Mouse (Mus musculus) MEL (cell line): ENCODE results near the gene Mrpl22. TPM values are rescaled to one million over a fixed set of nuclear protein-coding genes. Genes with fewer than 3 reads are reported as not detected.
"Not testable (repeated sequence)": the region's sequence is repeated elsewhere in the genome, so short reads cannot be mapped to it uniquely, and the experiment has no call there.

ENCODE experiments used
- DNase-seq: peaks from one replicate; pipeline ENCODE4 v3.0.0; 2011; ENCODE audit warnings: low read depth, low spot score
- H3K27ac ChIP-seq: 2 replicates; pipeline ENCODE4 v1.5.1; 2012; ENCODE audit warnings: low read depth, mild to moderate bottlenecking, control low read depth, low read length, moderate library complexity; ENCODE audit not compliant: control insufficient read depth
- H3K27me3 ChIP-seq, 2 experiments: fragments of 150-350 bp in 1 of 2; sonication (generic) in 1 of 2; 2 replicates each; pipeline ENCODE4 v1.6.1; 2012; ENCODE audit warnings: low read length in 2 of 2, mild to moderate bottlenecking in 2 of 2, improper control_type of control experiment in 1 of 2, moderate library complexity in 1 of 2; ENCODE audit not compliant: insufficient read depth in 2 of 2, control insufficient read depth in 1 of 2
- H3K36me3 ChIP-seq, 2 experiments: 2 replicates each; pipeline ENCODE4 v1.6.1; 2012 to 2014; ENCODE audit warnings: low read length in 2 of 2, improper control_type of control experiment in 1 of 2, inconsistent platforms in 1 of 2, mild to moderate bottlenecking in 1 of 2; ENCODE audit not compliant: insufficient read depth in 2 of 2, control insufficient read depth in 1 of 2
- H3K4me1 ChIP-seq, 2 experiments: fragments of 150-350 bp in 1 of 2; sonication (generic) in 1 of 2; 2 replicates each; pipeline ENCODE4 v1.6.1; 2012; ENCODE audit warnings: low read length in 2 of 2, improper control_type of control experiment in 1 of 2, mild to moderate bottlenecking in 1 of 2; ENCODE audit not compliant: insufficient read depth in 2 of 2, control insufficient read depth in 1 of 2
- H3K4me3 ChIP-seq, 2 experiments: fragments of 150-350 bp in 1 of 2; sonication (generic) in 1 of 2; 2 replicates each; pipeline ENCODE4 v1.5.1; 2012; ENCODE audit warnings: low read depth in 2 of 2, low read length in 2 of 2, mild to moderate bottlenecking in 2 of 2, moderate library complexity in 2 of 2, control low read depth in 1 of 2, improper control_type of control experiment in 1 of 2; ENCODE audit not compliant: control insufficient read depth in 1 of 2, insufficient read depth in 1 of 2
- H3K79me2 ChIP-seq: 2 replicates; pipeline ENCODE4 v1.6.1; 2012; ENCODE audit warnings: mild to moderate bottlenecking, low read length, moderate library complexity; ENCODE audit not compliant: control insufficient read depth, poor library complexity, insufficient read depth
- H3K9ac ChIP-seq: 2 replicates; pipeline ENCODE4 v1.6.1; 2012; ENCODE audit warnings: low read depth, mild to moderate bottlenecking, control low read depth, low read length, moderate library complexity; ENCODE audit not compliant: control insufficient read depth, poor library complexity, severe bottlenecking
- H3K9me3 ChIP-seq: fragments of 150-350 bp; sonication (generic); replicated peaks from 2 replicates; pipeline ENCODE4 v1.6.1; 2012; ENCODE audit warnings: mild to moderate bottlenecking, low read length, improper control_type of control experiment, moderate library complexity; ENCODE audit not compliant: insufficient read depth
- ETS1 ChIP-seq: IDR thresholded peaks from 2 replicates; pipeline ENCODE4 v1.6.1; 2012; ENCODE audit warnings: low read depth, mild to moderate bottlenecking, inconsistent platforms, low read length, improper control_type of control experiment, moderate library complexity
- GABPA ChIP-seq: IDR thresholded peaks from 2 replicates; pipeline ENCODE4 v1.6.1; 2012; ENCODE audit warnings: low read depth, mild to moderate bottlenecking, inconsistent platforms, low read length, improper control_type of control experiment, moderate library complexity
- HCFC1 ChIP-seq: IDR thresholded peaks from 2 replicates; pipeline ENCODE4 v1.6.1; 2012; ENCODE audit warnings: low read depth, mild to moderate bottlenecking, inconsistent platforms, low read length, improper control_type of control experiment, moderate library complexity
- KAT2A ChIP-seq: conservative IDR thresholded peaks from 2 replicates; pipeline ENCODE4 v1.6.1; 2012; ENCODE audit warnings: low read depth, low read length, improper control_type of control experiment, inconsistent platforms
- MXI1 ChIP-seq: IDR thresholded peaks from 2 replicates; pipeline ENCODE4 v1.6.1; 2011; ENCODE audit warnings: mild to moderate bottlenecking, low read depth, low read length, improper control_type of control experiment
- MYC ChIP-seq: IDR thresholded peaks from 2 replicates; pipeline ENCODE4 v1.6.1; 2011; ENCODE audit warnings: low read depth, mild to moderate bottlenecking, low read length, improper control_type of control experiment, moderate library complexity
- NELFE ChIP-seq: IDR thresholded peaks from 2 replicates; pipeline ENCODE4 v1.6.1; 2011; ENCODE audit warnings: low read depth, low read length, improper control_type of control experiment
- POLR2A ChIP-seq, 2 experiments: IDR thresholded peaks; 2 replicates each; pipeline ENCODE4 v1.6.1; 2011 to 2012; ENCODE audit warnings: low read length in 2 of 2, mild to moderate bottlenecking in 2 of 2, control low read depth in 1 of 2, improper control_type of control experiment in 1 of 2, low read depth in 1 of 2, moderate library complexity in 1 of 2; ENCODE audit not compliant: control insufficient read depth in 1 of 2, insufficient read depth in 1 of 2, poor library complexity in 1 of 2
- POLR2AphosphoS2 ChIP-seq: IDR thresholded peaks from 2 replicates; pipeline ENCODE4 v1.6.1; 2011; ENCODE audit warnings: low read length, improper control_type of control experiment
- RCOR1 ChIP-seq: IDR thresholded peaks from 2 replicates; pipeline ENCODE4 v1.6.1; 2012; ENCODE audit warnings: low read depth, mild to moderate bottlenecking, inconsistent platforms, low read length, improper control_type of control experiment
- SIN3A ChIP-seq: IDR thresholded peaks from 2 replicates; pipeline ENCODE4 v1.6.1; 2012; ENCODE audit warnings: low read length, improper control_type of control experiment, inconsistent platforms
- TAL1 ChIP-seq: IDR thresholded peaks from 2 replicates; pipeline ENCODE4 v1.6.1; 2012; ENCODE audit warnings: mild to moderate bottlenecking, inconsistent platforms, low read length, moderate library complexity, mixed read lengths
- TBP ChIP-seq: IDR thresholded peaks from 2 replicates; pipeline ENCODE4 v1.8.0; 2011; ENCODE audit warnings: low read depth, low read length, improper control_type of control experiment
- UBTF ChIP-seq: IDR thresholded peaks from 2 replicates; pipeline ENCODE4 v1.6.1; 2012; ENCODE audit warnings: low read depth, mild to moderate bottlenecking, inconsistent platforms, low read length, improper control_type of control experiment, moderate library complexity, borderline replicate concordance; ENCODE audit not compliant: insufficient read depth
- USF2 ChIP-seq, 2 experiments: IDR thresholded peaks; 2 replicates each; pipeline ENCODE4 v1.6.1; 2011 to 2012; ENCODE audit warnings: improper control_type of control experiment in 2 of 2, low read length in 2 of 2, borderline replicate concordance in 1 of 2, inconsistent platforms in 1 of 2, low read depth in 1 of 2, mild to moderate bottlenecking in 1 of 2; ENCODE audit not compliant: insufficient read depth in 1 of 2
- polyA plus RNA-seq, 2 experiments: library from polyadenylated mRNA; stranded (reverse) in 1 of 2; unstranded in 1 of 2; fragments of >175 nt in 1 of 2; fragments of >200 nt in 1 of 2; gene quantifications; 2 replicates each; pipeline versions ENCODE4 v1.2.1 to v1.2.4; 2012; ENCODE audit warnings: low replicate concordance in 2 of 2, low read depth in 1 of 2; ENCODE audit not compliant: insufficient read length in 2 of 2, insufficient read depth in 1 of 2, missing spikeins in 1 of 2
- total RNA-seq: library from RNA; depleted of rRNA; stranded (reverse); fragments of 300-350 nt; gene quantifications from 2 replicates; pipeline ENCODE4 v1.2.3, GENCODE M21; 2012

Mrpl22 gene
- total and polyA plus RNA-seq, 3 experiments: 144 to 187 TPM; not detected in 1

DNA sequence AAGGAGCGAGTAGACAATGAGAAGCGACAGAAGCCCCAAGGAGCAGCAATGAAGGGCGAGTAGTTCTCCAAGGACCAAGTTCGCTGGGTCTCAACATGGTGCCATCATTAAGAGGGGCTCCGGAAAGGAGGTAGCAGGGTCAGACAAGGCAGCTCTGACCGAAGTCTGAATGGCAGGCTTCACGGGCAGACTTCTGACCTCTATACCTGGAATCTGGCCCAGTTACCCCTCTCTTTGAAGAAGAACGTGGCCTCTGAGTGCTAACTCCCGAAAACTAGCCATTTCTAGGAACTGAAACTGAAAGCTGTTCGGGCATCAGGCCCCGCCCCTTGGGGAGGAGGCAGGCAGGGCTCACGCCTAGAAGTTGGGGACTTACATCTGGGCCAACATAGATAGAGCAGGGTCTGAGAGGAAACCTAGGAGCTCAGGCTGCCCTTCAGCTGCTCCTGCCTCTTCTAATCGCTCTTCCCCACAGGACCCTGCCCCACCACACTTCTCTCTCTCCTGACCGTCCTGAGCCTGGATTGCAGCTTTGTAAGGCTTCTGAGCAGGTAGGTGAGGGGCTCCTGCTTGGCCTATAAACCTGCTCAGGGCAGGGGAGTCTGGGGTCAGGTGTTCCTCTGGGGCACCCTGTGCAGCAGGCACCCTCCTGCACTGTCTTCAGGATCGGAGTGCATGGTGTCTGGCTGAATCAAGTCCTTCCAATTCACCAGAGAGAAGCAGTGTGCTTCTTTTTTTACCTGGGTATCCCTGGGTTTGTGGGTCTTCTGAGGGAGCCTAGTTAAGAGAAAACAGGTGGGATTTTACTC, 28.0 kb downstream of the Mrpl22 start, which contains the start of the genes Igtp and Irgm2:
Gene Igtp (plus strand): TSS at position 328 of the 809 bp plus-strand sequence.
Gene Irgm2 (plus strand): TSS at position 390 of the 809 bp plus-strand sequence.
- TF ChIP-seq POLR2A (IDR thresholded peaks at IDR 0.05; ENCODE audit: control insufficient read depth in 1 of 2, insufficient read depth in 1 of 2, low read depth in 1 of 2, low read length in 2 of 2, poor library complexity in 1 of 2) (peak in 1 of 2 experiments; percentile 59; a peak in 2 of 4 replicates), TAL1 (peak; percentile 21; the same call in 1 of the 2 replicates), SIN3A (peak; percentile 78), MXI1 (peak; percentile 79), TBP (0 out of 2 replicates have a peak, but pooled peaks have one; percentile 39), MYC (0 out of 2 replicates have a peak, but pooled peaks have one; percentile 34), HCFC1 (0 out of 2 replicates have a peak, but pooled peaks have one; percentile 11), NELFE (peak; percentile 46), ETS1 (peak; percentile 76)
- H3K36me3 ChIP-seq, H3K27me3 ChIP-seq, H3K9me3 ChIP-seq, H3K79me2 ChIP-seq: not testable (repeated sequence)
- H3K4me1 ChIP-seq: peaks cover 9 to 10% of the 10 kb centered on the region in 2 experiments; a peak in 3 of 4 replicates
- H3K9ac ChIP-seq: peak within 1 kb of the TSS; percentile 87
- H3K27ac ChIP-seq: peak within 1 kb of the TSS; percentile 67
- peak within 1 kb of the TSS; percentile 77 to 99 for H3K4me3 ChIP-seq
- peak; percentile 70 for DNase-seq

DNA sequence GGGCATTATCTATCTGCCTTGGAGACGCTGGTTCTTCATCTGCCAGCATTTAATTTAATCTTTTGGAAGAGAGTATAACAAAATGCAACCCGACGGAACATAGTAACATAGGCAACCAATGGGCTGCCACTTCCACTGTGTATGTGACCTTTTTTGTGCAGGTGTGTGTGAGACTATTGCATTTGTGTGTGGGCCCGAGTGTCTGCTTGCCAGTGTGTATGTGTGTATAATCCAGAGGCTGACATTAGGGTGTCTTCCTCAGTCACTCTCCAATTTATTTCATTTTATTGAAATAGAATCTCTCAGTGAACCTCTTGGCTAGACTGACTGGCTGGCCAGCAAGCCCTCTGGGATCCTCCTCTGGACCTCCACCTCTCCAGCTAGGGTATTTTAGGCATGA, 28.8 kb downstream of the Mrpl22 start:
- no peak for DNase-seq
- Histone ChIP-seq H3K9me3 (no peaks in the 10 kb centered on the region), H3K9ac (no peak overlapping the region), H3K36me3 (peaks cover 0 to 3% of the 10 kb centered on the region in 2 experiments; a peak in 2 of 4 replicates), H3K4me3 (peak overlapping the region in 1 of 2 experiments; percentile 99; a peak in 2 of 4 replicates), H3K79me2 (no peaks in the 10 kb centered on the region; the same call in 1 of the 2 replicates), H3K27me3 (no peaks in the 10 kb centered on the region; a peak in 1 of 4 replicates), H3K4me1 (peaks cover 9 to 10% of the 10 kb centered on the region in 2 experiments; a peak in 3 of 4 replicates), H3K27ac (no peak overlapping the region)
- TF ChIP-seq KAT2A: no peak
- TF ChIP-seq TBP: no peak
- no peak for TF ChIP-seq RCOR1
- TF ChIP-seq POLR2AphosphoS2: no peak
- no peak for TF ChIP-seq UBTF
- no peak for TF ChIP-seq USF2 (IDR thresholded peaks at IDR 0.05; ENCODE audit: borderline replicate concordance in 1 of 2, insufficient read depth in 1 of 2, low read depth in 1 of 2, low read length in 2 of 2)
- TF ChIP-seq GABPA: no peak
